Mouse (Mus musculus): Measurements from ENCODE around the gene Zc3h18. TPM values are rescaled to one million over a fixed set of nuclear protein-coding genes. Genes with fewer than 3 reads are reported as not detected.

Zc3h18 gene
- total RNA-seq, 2 experiments from 2014 or later, result 35.4 to 39.2 TPM

DNA sequence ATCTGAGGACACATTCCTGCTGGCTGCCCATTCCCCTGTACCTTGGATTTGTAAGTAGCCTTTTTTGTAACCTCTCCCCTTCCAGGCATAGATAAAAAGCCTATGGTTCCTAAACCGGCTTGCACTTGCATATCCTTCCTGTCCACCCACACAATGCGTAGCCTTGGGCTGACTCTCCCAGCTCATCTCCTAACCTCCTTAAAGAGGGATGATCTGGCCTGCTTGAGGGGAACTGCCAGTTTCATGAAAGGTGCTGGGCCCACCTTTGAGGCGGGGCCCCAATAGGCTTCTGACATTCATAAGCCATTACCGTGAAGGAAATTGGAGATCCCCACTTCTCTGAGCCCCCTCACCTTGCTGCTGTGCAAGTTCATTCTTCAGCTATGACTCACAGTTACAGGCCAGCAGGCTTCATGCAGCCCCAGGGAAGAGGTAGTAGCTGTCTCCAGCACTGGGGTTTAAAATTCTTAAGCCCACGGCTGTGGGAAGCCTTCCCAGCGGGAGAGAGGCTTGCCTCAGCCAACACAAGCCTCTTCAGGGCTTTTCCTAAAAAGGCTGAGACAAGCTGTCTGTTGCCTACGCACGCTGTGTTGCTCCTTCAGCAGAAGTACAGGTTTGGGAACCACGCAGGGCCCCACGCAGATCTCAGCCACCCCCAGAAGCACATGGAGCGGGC, 85.2 kb downstream of the Zc3h18 start:
- DNase-seq (ENCODE audit: low spot score in 2 of 2), result no peak

DNA sequence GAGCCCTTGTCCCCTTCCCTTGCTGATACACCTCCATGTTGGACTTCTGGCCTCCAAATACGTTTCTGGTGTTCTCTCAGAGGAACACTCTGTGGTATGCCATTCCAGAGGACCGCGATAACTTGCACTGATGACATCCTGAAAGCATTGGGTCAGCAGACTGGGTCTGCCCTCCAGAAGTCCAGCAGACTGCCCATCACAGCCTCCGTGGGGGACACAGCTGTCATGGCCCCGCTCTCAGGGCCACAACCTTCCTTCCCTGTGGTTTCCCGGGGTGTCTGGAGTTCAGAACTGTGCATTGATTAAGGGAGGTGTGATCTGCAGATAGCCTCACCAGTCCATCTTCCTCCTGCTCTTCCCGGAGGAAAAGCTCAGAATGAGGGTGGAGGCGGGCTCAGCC, 86.1 kb downstream of the Zc3h18 start:
- no peak for DNase-seq (ENCODE audit: low spot score in 2 of 2)

DNA sequence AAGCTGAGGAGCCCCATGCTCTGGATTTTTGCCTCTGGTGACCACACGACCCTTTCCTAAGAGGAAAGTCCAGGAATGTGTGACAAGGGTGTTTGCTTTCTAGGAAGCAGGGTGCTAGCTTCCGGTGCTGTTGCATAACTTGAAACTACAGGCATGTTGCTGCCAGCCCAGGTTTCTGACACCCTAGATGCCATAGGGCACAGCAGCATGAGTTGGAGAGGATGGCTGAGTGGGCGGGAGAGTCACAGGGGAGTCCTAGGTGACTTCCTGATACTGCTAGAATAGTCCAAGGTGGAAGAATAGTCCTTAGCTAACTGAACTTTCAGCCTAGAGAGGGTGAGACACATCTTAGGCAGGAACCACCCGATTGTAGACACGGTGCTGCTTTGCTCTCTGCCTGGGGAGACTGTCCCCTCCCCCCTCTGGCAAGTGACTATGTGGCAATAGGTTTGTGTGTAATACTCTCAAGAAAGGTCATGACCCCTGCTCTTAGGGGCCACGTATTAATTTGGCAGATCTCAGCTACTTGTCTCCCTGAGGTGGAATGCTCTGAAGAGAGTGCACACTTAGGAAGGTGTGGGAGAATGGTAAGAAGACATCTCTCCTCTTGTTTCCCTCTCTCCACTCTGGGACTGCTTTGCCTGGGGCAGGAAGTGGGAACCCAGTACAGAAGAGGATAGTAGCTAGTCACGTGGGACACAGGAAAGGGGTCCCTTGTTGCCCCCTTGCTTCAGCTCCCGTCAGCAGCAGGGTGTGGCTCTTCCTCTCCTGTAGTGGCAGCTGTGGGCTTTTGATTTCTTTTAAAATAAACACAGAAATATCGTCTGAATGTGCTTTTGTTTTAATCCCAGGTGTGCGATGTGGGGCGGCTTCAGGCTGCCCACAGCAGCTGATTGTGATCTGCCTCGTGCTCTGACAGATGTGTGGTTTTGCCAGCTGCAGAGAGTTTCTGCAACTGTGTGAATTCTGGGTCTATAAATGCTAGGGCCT, 87.5 kb downstream of the Zc3h18 start:
- DNase-seq (ENCODE audit: low spot score in 2 of 2), result no peak

DNA sequence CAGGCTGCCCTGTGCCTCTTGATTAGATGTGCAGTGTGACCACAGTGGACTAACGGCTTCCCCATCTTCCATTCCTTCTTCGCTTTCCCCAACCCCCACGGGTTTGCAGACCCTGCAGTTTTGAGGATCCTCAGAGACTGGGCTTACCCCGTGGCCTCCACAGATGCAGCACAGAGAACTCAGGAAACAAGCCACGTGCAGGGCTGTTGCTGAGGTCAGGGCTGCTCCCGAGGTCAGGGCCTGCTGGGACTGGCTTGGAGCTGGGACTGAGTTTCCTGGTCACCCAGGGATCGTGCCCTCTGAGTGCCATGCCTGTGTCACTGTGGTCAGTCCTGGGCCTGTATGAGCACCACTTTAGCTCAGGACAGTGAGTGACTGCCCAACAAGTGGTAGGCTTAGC, 88.6 kb downstream of the Zc3h18 start:
- DNase-seq (ENCODE audit: low spot score in 2 of 2), result no peak

Other genes with a start within 250 kb of the Zc3h18 start
- gene Zfpm1, start 94.5 kb upstream of the Zc3h18 start, total RNA-seq (2021), result 10 to 100 TPM; 28.3 to 31.7 TPM
- gene Trhr2, start 15.9 kb upstream of the Zc3h18 start, total RNA-seq (2021), result under 1 TPM; 0.76 to 0.81 TPM
- not detected for gene Il17c, start 45.4 kb downstream of the Zc3h18 start, total RNA-seq (2021)
- gene Cyba, start 56.3 kb downstream of the Zc3h18 start, total RNA-seq (2021), result 10 to 100 TPM in 1 of 2 experiments, 1 to 10 TPM in 1; 8.9 to 14.5 TPM
- gene Mvd, start 66.8 kb downstream of the Zc3h18 start, total RNA-seq (2021), result 10 to 100 TPM; 38.8 to 45.5 TPM
- gene Snai3, start 84.1 kb downstream of the Zc3h18 start, total RNA-seq (2021), result not detected
- gene Rnf166, start 99.5 kb downstream of the Zc3h18 start, total RNA-seq (2021), result 10 to 100 TPM; 20.0 to 23.3 TPM
- gene Ctu2, start 99.5 kb downstream of the Zc3h18 start, total RNA-seq (2021), result 10 to 100 TPM; 27.6 to 28.9 TPM
- 1 to 10 TPM; 5.1 to 6.5 TPM for gene Piezo1, start 174.7 kb downstream of the Zc3h18 start, total RNA-seq (2021)
- gene Cdt1, start 191.4 kb downstream of the Zc3h18 start, total RNA-seq (2021), result 1 to 10 TPM; 2.0 to 2.9 TPM
- 10 to 100 TPM; 74.0 to 82.4 TPM for gene Aprt, start 200.3 kb downstream of the Zc3h18 start, total RNA-seq (2021)
- 10 to 100 TPM; 10.9 to 11.0 TPM for gene Galns, start 234.9 kb downstream of the Zc3h18 start, total RNA-seq (2021)
- 10 to 100 TPM; 75.0 to 78.4 TPM for gene Trappc2l, start 235.0 kb downstream of the Zc3h18 start, total RNA-seq (2021)
- gene Pabpn1l, start 246.1 kb downstream of the Zc3h18 start, total RNA-seq (2021), result not detected

Measured in layer of hippocampus, postnatal 14 days (tissue).